Mouse (Mus musculus): ENCODE data around the gene Prkar1b. TPM values are rescaled to one million over a fixed set of nuclear protein-coding genes. Genes with fewer than 3 reads are reported as not detected.

The Prkar1b gene
- polyA plus RNA-seq, 1 experiment, result 3.8 TPM

DNA sequence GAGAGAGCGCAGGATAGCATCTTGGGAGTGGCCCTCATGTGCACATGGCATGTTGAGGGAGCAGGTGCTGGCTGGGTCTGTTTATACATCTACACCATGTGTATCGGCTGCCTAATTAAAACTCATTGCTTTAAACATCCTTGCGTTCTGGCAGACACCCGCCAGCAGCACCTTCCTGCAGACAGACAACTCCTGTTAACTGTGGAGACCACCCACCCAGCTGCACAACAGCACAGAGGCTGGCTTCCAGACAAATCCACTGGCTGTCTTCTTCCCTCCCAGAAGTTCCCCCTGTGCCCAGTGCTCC lies 71.7 kb downstream of the Prkar1b start:
- Histone ChIP-seq H3K36me3 (ENCODE audit: control insufficient read depth, insufficient read depth, low read length) (no peaks in the 10 kb centered on the region), H3K4me3 (ENCODE audit: low read depth, low read length) (no peak overlapping the region), H3K4me1 (ENCODE audit: control insufficient read depth, insufficient read depth, insufficient read length, low read length) (peaks cover 5% of the 10 kb centered on the region; the same call in 1 of the 2 replicates), H3K27me3 (ENCODE audit: control insufficient read depth, insufficient read depth, low read length) (no peaks in the 10 kb centered on the region), H3K27ac (ENCODE audit: insufficient read depth, low read depth, low read length) (no peak overlapping the region)
- TF ChIP-seq CTCF (IDR thresholded peaks at IDR 0.05; ENCODE audit: extremely low read depth, insufficient read length, insufficient replicate concordance, low read depth, low read length) (no peak), POLR2A (IDR thresholded peaks at IDR 0.05; ENCODE audit: low read depth, low read length) (no peak)
- 85% methylated on average over 4 of the region's 4 CpGs for WGBS

DNA sequence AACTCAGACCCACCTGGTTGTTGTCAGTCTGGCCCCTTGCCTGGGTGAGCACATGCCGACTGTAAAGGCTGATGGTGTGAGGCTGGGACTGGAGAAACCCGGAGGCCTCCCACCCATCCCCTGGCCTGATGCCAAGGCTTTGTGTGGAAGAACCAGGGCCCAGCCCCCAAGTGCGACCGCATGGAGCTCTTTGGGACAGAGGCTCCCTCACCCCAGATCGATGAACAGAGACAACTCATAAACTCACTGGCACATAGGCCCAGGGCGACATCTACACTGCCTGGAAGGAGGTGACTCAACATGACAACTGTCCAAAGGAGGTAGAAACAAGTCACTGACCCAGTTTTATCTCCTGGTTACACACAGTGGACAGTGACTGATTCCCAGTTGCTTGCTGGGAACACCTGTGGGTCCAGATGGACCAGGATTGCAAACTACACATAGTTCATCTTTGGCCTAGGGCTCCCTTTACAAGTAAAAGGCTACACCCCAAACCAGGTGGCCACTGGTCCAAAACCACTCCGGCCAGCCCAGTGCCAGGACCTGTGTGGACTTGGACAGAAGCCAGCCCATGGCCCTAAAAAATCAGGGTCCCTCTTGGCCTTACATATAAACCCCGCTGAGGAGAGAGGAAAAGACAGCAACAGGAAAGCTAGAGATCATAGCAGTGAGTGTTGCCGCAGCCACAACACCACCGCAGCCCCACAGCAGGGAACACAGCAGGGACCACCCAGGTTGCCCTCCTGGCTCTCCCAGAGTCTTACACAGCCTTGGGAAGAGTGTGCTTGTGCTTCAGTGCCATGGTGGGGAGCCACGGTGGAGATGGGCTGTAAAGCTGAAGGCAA lies 72.3 kb downstream of the Prkar1b start:
- no peaks in the 10 kb centered on the region for H3K36me3 ChIP-seq (ENCODE audit: control insufficient read depth, insufficient read depth, low read length)
- peaks cover 10% of the 10 kb centered on the region; the same call in 1 of the 2 replicates for H3K4me1 ChIP-seq (ENCODE audit: control insufficient read depth, insufficient read depth, insufficient read length, low read length)
- H3K4me3 ChIP-seq (ENCODE audit: low read depth, low read length), result no peak overlapping the region
- TF ChIP-seq CTCF (IDR thresholded peaks at IDR 0.05; ENCODE audit: extremely low read depth, insufficient read length, insufficient replicate concordance, low read depth, low read length) (no peak), POLR2A (IDR thresholded peaks at IDR 0.05; ENCODE audit: low read depth, low read length) (no peak)
- H3K27ac ChIP-seq (ENCODE audit: insufficient read depth, low read depth, low read length), result no peak overlapping the region
- no peaks in the 10 kb centered on the region for H3K27me3 ChIP-seq (ENCODE audit: control insufficient read depth, insufficient read depth, low read length)
- WGBS, result 64% methylated on average over 11 of the region's 11 CpGs

DNA sequence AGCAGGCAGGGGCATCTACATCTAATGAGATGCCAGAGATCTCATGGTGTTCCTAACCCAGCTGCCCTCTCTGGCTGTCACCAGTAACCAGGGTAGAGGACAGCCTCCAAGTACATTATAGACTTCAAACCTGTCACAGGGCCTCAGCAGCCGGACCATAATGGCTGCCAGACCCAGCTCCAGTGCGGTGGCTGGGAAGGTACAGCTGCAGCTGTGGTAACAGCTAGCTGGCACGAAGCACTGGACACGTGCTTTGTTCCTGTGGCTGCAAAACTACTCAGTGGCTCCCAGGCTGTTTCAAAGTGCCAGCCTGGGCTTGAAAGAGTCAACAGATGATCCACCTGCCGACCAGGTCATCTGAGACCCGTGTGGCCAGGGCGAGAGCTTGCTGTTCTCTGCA lies 73.4 kb downstream of the Prkar1b start:
- H3K4me1 ChIP-seq (ENCODE audit: control insufficient read depth, insufficient read depth, insufficient read length, low read length), result peaks cover 11% of the 10 kb centered on the region; the same call in 1 of the 2 replicates
- H3K4me3 ChIP-seq (ENCODE audit: low read depth, low read length), result no peak overlapping the region
- TF ChIP-seq CTCF (IDR thresholded peaks at IDR 0.05; ENCODE audit: extremely low read depth, insufficient read length, insufficient replicate concordance, low read depth, low read length) (no peak), POLR2A (IDR thresholded peaks at IDR 0.05; ENCODE audit: low read depth, low read length) (no peak)
- no peaks in the 10 kb centered on the region for H3K27me3 ChIP-seq (ENCODE audit: control insufficient read depth, insufficient read depth, low read length)
- H3K27ac ChIP-seq (ENCODE audit: insufficient read depth, low read depth, low read length), result no peak overlapping the region
- no peaks in the 10 kb centered on the region for H3K36me3 ChIP-seq (ENCODE audit: control insufficient read depth, insufficient read depth, low read length)
- 64% methylated on average over 7 of the region's 7 CpGs for WGBS

DNA sequence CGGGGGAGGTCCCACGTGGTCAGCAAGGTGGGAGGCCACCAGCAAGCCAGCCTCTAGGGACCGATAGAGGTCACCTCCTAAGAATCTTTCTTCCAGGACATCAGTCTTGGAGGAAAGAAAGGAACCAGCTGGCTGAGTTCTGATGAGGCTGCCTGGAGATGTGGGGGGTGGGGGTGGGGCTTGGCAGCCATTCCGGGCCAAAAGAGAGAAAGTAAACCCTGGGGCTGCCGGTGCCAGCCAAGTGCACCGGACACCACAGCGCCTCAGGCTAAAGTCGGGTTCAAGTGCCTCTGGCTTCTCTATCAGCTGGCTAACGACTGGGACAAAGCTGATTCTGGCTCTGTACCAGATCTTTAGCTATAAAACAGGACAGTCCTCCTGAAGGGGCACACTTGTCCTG lies 74.0 kb downstream of the Prkar1b start:
- Histone ChIP-seq H3K4me1 (ENCODE audit: control insufficient read depth, insufficient read depth, insufficient read length, low read length) (peaks cover 11% of the 10 kb centered on the region; the same call in 1 of the 2 replicates), H3K4me3 (ENCODE audit: low read depth, low read length) (no peak overlapping the region), H3K27ac (ENCODE audit: insufficient read depth, low read depth, low read length) (no peak overlapping the region), H3K36me3 (ENCODE audit: control insufficient read depth, insufficient read depth, low read length) (no peaks in the 10 kb centered on the region), H3K27me3 (ENCODE audit: control insufficient read depth, insufficient read depth, low read length) (no peaks in the 10 kb centered on the region)
- WGBS, result 6% methylated on average over 9 of the region's 9 CpGs
- TF ChIP-seq CTCF (IDR thresholded peaks at IDR 0.05; ENCODE audit: extremely low read depth, insufficient read length, insufficient replicate concordance, low read depth, low read length) (no peak), POLR2A (IDR thresholded peaks at IDR 0.05; ENCODE audit: low read depth, low read length) (no peak)

DNA sequence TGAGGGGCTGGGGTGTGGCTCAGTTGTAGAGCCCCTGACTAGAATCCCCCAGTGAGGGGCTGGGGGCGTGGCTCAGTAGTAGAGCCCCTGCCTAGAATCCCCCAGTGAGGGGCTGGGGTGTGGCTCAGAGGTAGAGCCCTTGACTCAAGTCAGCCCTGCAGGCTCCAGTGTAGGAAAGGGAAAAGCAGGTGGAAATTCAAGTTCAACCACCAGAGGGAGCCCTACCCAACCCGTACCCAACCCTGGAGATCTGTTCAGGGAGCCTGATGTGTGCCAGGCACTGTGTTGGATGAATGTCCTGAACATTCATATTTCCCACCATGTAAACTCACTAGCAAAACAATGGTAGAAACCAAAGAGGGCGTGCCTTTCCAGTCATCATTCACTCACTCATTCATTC lies 74.7 kb downstream of the Prkar1b start:
- 18% methylated on average over 3 of the region's 3 CpGs for WGBS

DNA sequence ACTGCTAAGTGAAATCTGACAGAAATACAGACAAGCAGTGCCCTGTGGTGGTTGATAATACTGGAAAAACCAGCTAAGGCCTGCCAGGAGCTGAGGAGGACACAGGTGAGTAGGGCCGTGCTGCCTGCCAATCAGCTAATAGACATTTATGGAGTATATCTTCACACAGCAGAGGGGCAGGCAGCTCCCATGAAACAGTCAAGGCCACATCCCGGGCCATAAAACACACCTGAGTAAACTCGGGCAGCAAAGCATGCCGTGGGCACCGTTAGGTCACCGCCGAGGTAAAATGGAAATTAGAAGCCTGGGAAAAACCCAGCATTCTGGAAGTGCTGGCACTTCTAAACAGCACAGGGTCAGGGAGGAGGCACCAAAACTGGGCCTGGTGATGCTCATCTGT lies 75.8 kb downstream of the Prkar1b start:
- no peak overlapping the region for H3K4me3 ChIP-seq (ENCODE audit: low read depth, low read length)
- no peaks in the 10 kb centered on the region for H3K27me3 ChIP-seq (ENCODE audit: control insufficient read depth, insufficient read depth, low read length)
- H3K4me1 ChIP-seq (ENCODE audit: control insufficient read depth, insufficient read depth, insufficient read length, low read length), result peaks cover 11% of the 10 kb centered on the region; the same call in 1 of the 2 replicates
- TF ChIP-seq CTCF (IDR thresholded peaks at IDR 0.05; ENCODE audit: extremely low read depth, insufficient read length, insufficient replicate concordance, low read depth, low read length), result no peak
- no peak for TF ChIP-seq POLR2A (IDR thresholded peaks at IDR 0.05; ENCODE audit: low read depth, low read length)
- no peaks in the 10 kb centered on the region for H3K36me3 ChIP-seq (ENCODE audit: control insufficient read depth, insufficient read depth, low read length)
- H3K27ac ChIP-seq (ENCODE audit: insufficient read depth, low read depth, low read length), result peak overlapping the region; percentile 46
- WGBS, result 25% methylated on average over 7 of the region's 7 CpGs

More for the DNA sequence above, 74.7 kb downstream of the Prkar1b start:
- TF ChIP-seq CTCF (IDR thresholded peaks at IDR 0.05; ENCODE audit: extremely low read depth, insufficient read length, insufficient replicate concordance, low read depth, low read length), result peak; percentile 79; the same call in 1 of the 2 replicates
- no peak for TF ChIP-seq POLR2A (IDR thresholded peaks at IDR 0.05; ENCODE audit: low read depth, low read length)
- Histone ChIP-seq H3K4me1 (ENCODE audit: control insufficient read depth, insufficient read depth, insufficient read length, low read length) (peaks cover 11% of the 10 kb centered on the region; the same call in 1 of the 2 replicates), H3K27ac (ENCODE audit: insufficient read depth, low read depth, low read length) (no peak overlapping the region), H3K27me3 (ENCODE audit: control insufficient read depth, insufficient read depth, low read length) (no peaks in the 10 kb centered on the region), H3K4me3 (ENCODE audit: low read depth, low read length) (no peak overlapping the region), H3K36me3 (ENCODE audit: control insufficient read depth, insufficient read depth, low read length) (no peaks in the 10 kb centered on the region)

DNA sequence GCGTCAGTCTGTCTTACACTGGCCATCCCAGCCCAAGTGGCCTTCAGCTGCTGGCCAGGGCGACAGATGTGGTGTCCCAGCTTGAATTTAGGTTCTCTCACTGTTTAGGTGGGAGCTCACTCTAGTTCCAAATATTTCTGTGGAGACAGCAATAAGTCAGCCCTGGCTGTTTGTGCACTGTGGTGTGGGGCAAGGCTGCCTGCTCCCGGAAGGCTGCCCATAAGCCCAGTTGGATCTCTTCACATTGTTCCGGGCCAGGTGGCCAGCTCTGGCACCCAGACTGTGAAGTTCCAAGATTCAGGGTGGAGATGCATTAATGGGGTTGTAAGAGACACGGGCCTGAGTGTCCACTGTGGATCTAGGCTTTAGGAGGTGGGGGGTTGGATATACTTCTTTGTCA lies 76.9 kb downstream of the Prkar1b start:
- no peak overlapping the region for H3K4me3 ChIP-seq (ENCODE audit: low read depth, low read length)
- peaks cover 11% of the 10 kb centered on the region; the same call in 1 of the 2 replicates for H3K4me1 ChIP-seq (ENCODE audit: control insufficient read depth, insufficient read depth, insufficient read length, low read length)
- TF ChIP-seq POLR2A (IDR thresholded peaks at IDR 0.05; ENCODE audit: low read depth, low read length) (no peak), CTCF (IDR thresholded peaks at IDR 0.05; ENCODE audit: extremely low read depth, insufficient read length, insufficient replicate concordance, low read depth, low read length) (no peak)
- H3K27me3 ChIP-seq (ENCODE audit: control insufficient read depth, insufficient read depth, low read length), result no peaks in the 10 kb centered on the region
- 62% methylated on average over 5 of the region's 5 CpGs for WGBS
- no peaks in the 10 kb centered on the region for H3K36me3 ChIP-seq (ENCODE audit: control insufficient read depth, insufficient read depth, low read length)
- H3K27ac ChIP-seq (ENCODE audit: insufficient read depth, low read depth, low read length), result no peak overlapping the region

All from small intestine, adult 2 months (tissue).